Mouse (Mus musculus) liver, embryonic 14.5 days (tissue): Measurements from ENCODE around the gene Dpagt1. TPM values are rescaled to one million over a fixed set of nuclear protein-coding genes. Genes with fewer than 3 reads are reported as not detected.
"Not testable (repeated sequence)": the region's sequence is repeated elsewhere in the genome, so short reads cannot be mapped to it uniquely, and the experiment has no call there.

Experiments
- ATAC-seq: fragments of 200-750 bp; cut with Nextera tagmentation; 2 replicates; pipeline ENCODE4 v1.8.0; 2017; ENCODE audit warnings: moderate number of reproducible peaks, mild to moderate bottlenecking, moderate library complexity; ENCODE audit not compliant: insufficient read depth
- DNase-seq, 3 experiments: peaks; one replicate each; pipeline ENCODE4 v3.0.0-alpha.2; 2012 to 2013; ENCODE audit warnings: low read depth in 3 of 3, low spot score in 3 of 3
- H3K27ac ChIP-seq: fragments of 300-500 bp; sonication (generic); 2 replicates; pipeline ENCODE4 v1.5.1; 2014; ENCODE audit warnings: moderate library complexity, mild to moderate bottlenecking, control low read depth, inconsistent platforms
- H3K27me3 ChIP-seq: fragments of 300-500 bp; sonication (generic); 2 replicates; pipeline ENCODE4 v1.6.1; 2014; ENCODE audit warnings: mild to moderate bottlenecking, low read length, moderate library complexity; ENCODE audit not compliant: control insufficient read depth, insufficient read depth
- H3K36me3 ChIP-seq: fragments of 300-500 bp; sonication (generic); replicated peaks from 2 replicates; pipeline ENCODE4 v1.6.1; 2014; ENCODE audit warnings: low read depth; ENCODE audit not compliant: control insufficient read depth, insufficient read depth
- H3K4me1 ChIP-seq, 2 experiments: fragments of 200-500 bp in 1 of 2; fragments of 300-500 bp in 1 of 2; sonication (generic) in 1 of 2; replicated peaks; 2 replicates each; pipeline ENCODE4 v1.6.1; 2012 to 2014; ENCODE audit warnings: antibody characterized with exemption in 1 of 2, inconsistent platforms in 1 of 2, low read length in 1 of 2; ENCODE audit not compliant: control insufficient read depth in 2 of 2, insufficient read depth in 2 of 2
- H3K4me2 ChIP-seq: fragments of 300-500 bp; sonication (generic); 2 replicates; pipeline ENCODE4 v1.6.1; 2014; ENCODE audit warnings: low read depth, mild to moderate bottlenecking, control low read depth, moderate library complexity
- H3K4me3 ChIP-seq, 2 experiments: fragments of 200-500 bp in 1 of 2; fragments of 300-500 bp in 1 of 2; sonication (generic) in 1 of 2; 2 replicates each; pipeline ENCODE4 v1.5.1; 2012 to 2014; ENCODE audit warnings: low read depth in 2 of 2, low read length in 2 of 2, mild to moderate bottlenecking in 2 of 2, control low read depth in 1 of 2, inconsistent platforms in 1 of 2, moderate library complexity in 1 of 2; ENCODE audit not compliant: insufficient read depth in 1 of 2
- H3K9ac ChIP-seq: fragments of 300-500 bp; sonication (generic); replicated peaks from 2 replicates; pipeline ENCODE4 v1.6.1; 2014; ENCODE audit warnings: mild to moderate bottlenecking, control low read depth, moderate library complexity
- H3K9me3 ChIP-seq: fragments of 300-500 bp; sonication (generic); 2 replicates; pipeline ENCODE4 v1.6.1; 2016; ENCODE audit warnings: low read length, mixed read lengths; ENCODE audit not compliant: control insufficient read depth
- CTCF ChIP-seq: IDR thresholded peaks from 2 replicates; pipeline ENCODE4 v1.5.1; 2016; ENCODE audit warnings: antibody characterized with exemption, low read depth, control low read depth
- EP300 ChIP-seq: IDR thresholded peaks from 2 replicates; pipeline ENCODE4 v1.6.1; 2016; ENCODE audit warnings: antibody characterized with exemption, low read depth
- WGBS: fragments of 180-500 bp; shearing (Covaris S2); extraction: QIAGEN DNeasy Blood & Tissue Kit; methylation state at CpG from one replicate; pipeline ENCODE4 v1.1.7; 2014; ENCODE audit not compliant: insufficient replicate concordance; 5-methylcytosine and 5-hydroxymethylcytosine counted together
- polyA plus RNA-seq, 2 experiments: library from polyadenylated mRNA; depleted of rRNA in 1 of 2; stranded (reverse) in 1 of 2; unstranded in 1 of 2; fragments of >200 nt; fragmentation: Nextera tagmentation in 1 of 2; extraction: Ambion mirVana in 1 of 2; gene quantifications; 2 replicates each; pipeline versions ENCODE4 v1.2.1 to v1.2.3; 2012 to 2014

Dpagt1 gene
- polyA plus RNA-seq, 2 experiments = 16.4 to 20.2 TPM

GRCm38 (mm10) chr9:44364480-44364879 is 38.7 kb downstream of the Dpagt1 start:
- H3K27me3 ChIP-seq = no peaks in the 10 kb centered on the region
- WGBS = 59% methylated on average over 3 of the region's 3 CpGs
- 0 out of 2 replicates have a peak, but pooled peaks cover 1% of the 10 kb centered on the region for H3K36me3 ChIP-seq
- H3K9me3 ChIP-seq = no peaks in the 10 kb centered on the region
- no peak overlapping the region for H3K9ac ChIP-seq
- H3K4me3 ChIP-seq = no peak overlapping the region
- ATAC-seq (no peak), DNase-seq (no peak)
- peaks cover 6 to 7% of the 10 kb centered on the region in 2 experiments; a peak in 3 of 4 replicates for H3K4me1 ChIP-seq
- H3K4me2 ChIP-seq = no peak overlapping the region
- TF ChIP-seq EP300 (no peak), CTCF (peak; percentile 75)
- H3K27ac ChIP-seq = no peak overlapping the region

GRCm38 (mm10) chr9:44373386-44373785 is 47.6 kb downstream of the Dpagt1 start:
- ATAC-seq = no peak
- Histone ChIP-seq H3K27ac (no peak overlapping the region; the same call in 1 of the 2 replicates), H3K27me3 (no peaks in the 10 kb centered on the region), H3K36me3 (no peaks in the 10 kb centered on the region), H3K4me1 (peaks cover 5 to 12% of the 10 kb centered on the region in 2 experiments), H3K9ac (no peak overlapping the region; the same call in 1 of the 2 replicates), H3K4me3 (no peak overlapping the region), H3K9me3 (no peaks in the 10 kb centered on the region), H3K4me2 (no peak overlapping the region)
- DNase-seq = no peak
- TF ChIP-seq EP300 = no peak
- TF ChIP-seq CTCF = no peak

DNA sequence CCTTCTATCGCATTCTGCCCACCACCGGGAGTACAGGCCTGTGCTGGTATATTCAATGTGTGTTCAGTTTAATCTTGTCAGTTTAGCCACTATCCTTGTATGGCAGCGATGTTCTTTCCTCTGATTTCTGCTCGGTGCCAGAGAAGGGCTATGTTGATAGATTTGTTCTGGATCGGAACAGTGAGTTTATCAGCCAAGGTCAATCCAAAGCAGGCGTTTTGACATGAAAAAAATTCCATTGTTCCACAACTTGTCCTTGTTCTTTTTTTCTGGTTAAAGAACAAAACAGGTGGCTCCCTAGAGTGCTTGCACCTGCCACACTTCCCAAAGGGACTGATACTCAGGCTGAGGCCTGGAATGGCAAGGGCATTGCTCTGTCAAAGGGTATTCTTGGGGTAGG is 50.3 kb downstream of the Dpagt1 start:
- no peaks in the 10 kb centered on the region for H3K9me3 ChIP-seq
- H3K4me2 ChIP-seq = no peak overlapping the region
- peaks cover 15 to 24% of the 10 kb centered on the region in 2 experiments for H3K4me1 ChIP-seq
- peaks cover 5% of the 10 kb centered on the region for H3K36me3 ChIP-seq
- ATAC-seq (no peak), DNase-seq (no peak)
- no peak overlapping the region for H3K4me3 ChIP-seq
- no peak overlapping the region for H3K9ac ChIP-seq
- 77% methylated on average over 6 of the region's 6 CpGs for WGBS
- H3K27ac ChIP-seq = no peak overlapping the region
- no peaks in the 10 kb centered on the region for H3K27me3 ChIP-seq
- TF ChIP-seq EP300 = no peak
- TF ChIP-seq CTCF = no peak

- ATAC-seq, H3K9me3 ChIP-seq, H3K4me3 ChIP-seq, H3K9ac ChIP-seq, H3K27ac ChIP-seq, DNase-seq, H3K27me3 ChIP-seq: not testable (repeated sequence)
- Histone ChIP-seq H3K4me1 (peaks cover 15 to 24% of the 10 kb centered on the region in 2 experiments), H3K4me2 (peak overlapping the region; percentile 72; the same call in 1 of the 2 replicates), H3K36me3 (peaks cover 15% of the 10 kb centered on the region)
- WGBS = 55% methylated on average over 2 of the region's 2 CpGs
Observed at GRCm38 (mm10) chr9:44377335-44377734, 51.5 kb downstream of the Dpagt1 start.

- DNase-seq = no peak
- WGBS = 38% methylated on average over 5 of the region's 5 CpGs
- Histone ChIP-seq H3K27ac (peak overlapping the region; percentile 86), H3K4me1 (peaks cover 15 to 24% of the 10 kb centered on the region in 2 experiments), H3K4me3 (peak overlapping the region; percentile 78 to 92), H3K9ac (peak overlapping the region; percentile 83), H3K9me3 (no peaks in the 10 kb centered on the region), H3K36me3 (peaks cover 24% of the 10 kb centered on the region), H3K27me3 (no peaks in the 10 kb centered on the region), H3K4me2 (peak overlapping the region; percentile 72)
- TF ChIP-seq CTCF = no peak
- no peak for TF ChIP-seq EP300
- ATAC-seq = no peak
Observed at GRCm38 (mm10) chr9:44378153-44378730, 52.4 kb downstream of the Dpagt1 start.
